ENCODE assay signal across 8 mouse cellular contexts in genomic region chr12:108162036-108162435, GRCm38 (mm10). TPM values are rescaled to one million over a fixed set of nuclear protein-coding genes. Genes with fewer than 3 reads are reported as not detected.
DNase-seq lines count a peak whose midpoint lies in the region; ATAC-seq lines count a peak whose summit lies in the region.

No protein-coding gene starts in this region.

- no peak overlapping the region for H3K27ac ChIP-seq in limb, embryonic 11.5 days (replicated peaks; ENCODE audit: low read depth, low read length)
- H3K27ac ChIP-seq in limb, embryonic 10.5 days = no peak overlapping the region

- H3K4me2 ChIP-seq in limb, embryonic 11.5 days (ENCODE audit: low read depth, severe bottlenecking) = no peak overlapping the region

- WGBS in limb, embryonic 11.5 days = 97% methylated on average over 1 of the region's 1 CpGs
- 95% methylated on average over 1 of the region's 1 CpGs for WGBS in limb, embryonic 10.5 days

- no peaks in the 10 kb centered on the region for H3K27me3 ChIP-seq in limb, embryonic 11.5 days (ENCODE audit: control insufficient read depth, insufficient read depth, low read length)
- H3K27me3 ChIP-seq in limb, embryonic 10.5 days (ENCODE audit: low read depth, poor library complexity, severe bottlenecking) = no peaks in the 10 kb centered on the region

- ATAC-seq in limb, embryonic 11.5 days (ENCODE audit: insufficient number of reproducible peaks, low FRiP score, low TSS enrichment, low read depth) = no peak
- no peak for ATAC-seq in monocyte, adult 5-6 weeks (replicated peaks; ENCODE audit: insufficient number of reproducible peaks, low FRiP score, low TSS enrichment, poor library complexity, severe bottlenecking)

- H3K9me3 ChIP-seq in limb, embryonic 11.5 days (ENCODE audit: control insufficient read depth, low read length) = no peaks in the 10 kb centered on the region
- no peaks in the 10 kb centered on the region for H3K9me3 ChIP-seq in limb, embryonic 10.5 days (replicated peaks)

- DNase-seq in cerebellum, postnatal 10 days = peak; percentile 29 to 39
- DNase-seq in cerebellum, adult 11-12 months = no peak
- DNase-seq in limb, embryonic 11.5 days (ENCODE audit: low spot score) = peak; percentile 31
- no peak for DNase-seq in limb, embryonic 10.5 days (ENCODE audit: low spot score)
- peak; percentile 63 for DNase-seq in R1 (ENCODE audit: low read depth, low spot score)
- DNase-seq in lung, postnatal 36 days = peak; percentile 22
- DNase-seq in urinary bladder, adult 18-20 months (ENCODE audit: low spot score in 2 of 2) = no peak

- H3K9ac ChIP-seq in limb, embryonic 11.5 days (ENCODE audit: low read length) = no peak overlapping the region

- H3K4me1 ChIP-seq in limb, embryonic 11.5 days (ENCODE audit: control insufficient read depth, insufficient read depth, low read length) = no peaks in the 10 kb centered on the region
- H3K4me1 ChIP-seq in limb, embryonic 10.5 days = no peaks in the 10 kb centered on the region

- H3K4me3 ChIP-seq in limb, embryonic 11.5 days (ENCODE audit: low read depth, low read length) = no peak overlapping the region
- H3K4me3 ChIP-seq in limb, embryonic 10.5 days = no peak overlapping the region

- 0 out of 2 replicates have a peak, but pooled peaks cover 4% of the 10 kb centered on the region for H3K36me3 ChIP-seq in limb, embryonic 11.5 days (ENCODE audit: control insufficient read depth, insufficient read depth, low read length)
- H3K36me3 ChIP-seq in limb, embryonic 10.5 days = peaks cover 72% of the 10 kb centered on the region

RNA-seq across cellular contexts. Expression of gene Setd3, which starts 17.1 kb away (rescaled TPM):
- polyA plus RNA-seq in limb, embryonic 11.5 days (2014; fragmentation: Nextera tagmentation; extraction: Ambion mirVana) = 76.1 and 76.5 TPM in 2 replicates
- polyA plus RNA-seq in limb, embryonic 10.5 days (2016; fragmentation: Nextera tagmentation; extraction: Ambion mirVana) = 71.4 and 76.9 TPM in 2 replicates
- total RNA-seq in monocyte, adult 5-6 weeks (2017) = 101 to 135 TPM (median 121 TPM) in 3 replicates

RNA-seq across cellular contexts. Expression of gene Ccnk, which starts 17.3 kb away (rescaled TPM):
- 5.8 and 7.7 TPM in 2 replicates for polyA plus RNA-seq in limb, embryonic 11.5 days (2014; fragmentation: Nextera tagmentation; extraction: Ambion mirVana)
- 3.3 and 3.4 TPM in 2 replicates for polyA plus RNA-seq in limb, embryonic 10.5 days (2016; fragmentation: Nextera tagmentation; extraction: Ambion mirVana)
- total RNA-seq in monocyte, adult 5-6 weeks (2017) = 22.4 to 31.4 TPM (median 26.9 TPM) in 3 replicates

Comparison
In these comparisons a context has a peak if more than half of its experiments do, and no peak if none do; other contexts are left out.
1. DNase-seq: peak in cerebellum, postnatal 10 days (2 of 2), limb, embryonic 11.5 days (single experiment), R1 (single experiment) and lung, postnatal 36 days (single experiment); none in cerebellum, adult 11-12 months (single experiment), limb, embryonic 10.5 days (single experiment) and urinary bladder, adult 18-20 months (0 of 2).